Mouse (Mus musculus) C2C12 (cell line): ENCODE measurements around the gene Ufc1.

Experiments
- CEBPB ChIP-seq: IDR thresholded peaks from one replicate; pipeline ENCODE4 v1.6.1; 2011; ENCODE audit warnings: low read depth, mild to moderate bottlenecking, control low read depth, moderate library complexity
- CTCF ChIP-seq: IDR thresholded peaks from one replicate; pipeline ENCODE4 v1.5.1; 2011; ENCODE audit not compliant: control insufficient read depth, insufficient read depth, insufficient read length
- MYOD1 ChIP-seq: IDR thresholded peaks from one replicate; pipeline ENCODE4 v1.6.1; 2011; ENCODE audit warnings: low read depth; ENCODE audit not compliant: control insufficient read depth, insufficient read length
- USF1 ChIP-seq: IDR thresholded peaks from one replicate; pipeline ENCODE4 v1.6.1; 2011; ENCODE audit warnings: low read depth, mild to moderate bottlenecking, control low read depth, moderate library complexity

DNA sequence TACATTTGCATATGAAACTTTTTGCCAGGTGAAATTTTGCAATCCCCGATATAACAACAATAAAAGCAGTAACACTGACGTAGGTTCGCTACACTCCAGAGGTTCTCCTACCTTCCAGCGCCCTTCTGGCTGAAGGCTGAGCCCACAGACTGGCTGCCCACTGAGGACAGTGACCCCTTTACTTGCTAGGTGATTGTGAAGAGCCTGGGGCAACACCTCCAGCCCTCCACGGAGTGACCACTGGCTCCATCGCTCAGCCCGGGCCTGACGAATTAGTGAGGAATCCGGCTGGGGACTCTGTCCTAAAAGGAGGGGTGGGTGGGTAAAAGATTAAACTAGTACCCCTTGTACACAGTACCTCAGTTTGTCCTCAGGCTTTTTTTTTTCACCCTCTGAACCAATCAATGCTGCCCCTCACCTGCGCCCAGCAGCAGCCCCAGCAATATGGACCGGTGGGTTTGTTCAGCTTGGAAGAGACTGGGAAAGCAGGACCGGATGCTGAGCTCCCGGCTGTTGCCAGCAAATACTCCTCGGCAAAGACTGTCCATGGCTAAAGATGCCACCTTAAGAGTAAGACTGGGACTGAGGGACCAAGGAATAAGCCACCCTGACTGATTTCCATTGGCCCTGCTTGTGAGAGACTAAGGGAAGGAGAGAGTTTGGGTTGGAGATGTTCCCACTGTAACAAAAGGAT, 15.7 kb downstream of the Ufc1 start:
- TF ChIP-seq CTCF (no peak), CEBPB (no peak), MYOD1 (no peak), USF1 (no peak)
